Mouse (Mus musculus) heart, embryonic 14.5 days (tissue): ENCODE measurements around the gene Mylk. TPM values are rescaled to one million over a fixed set of nuclear protein-coding genes. Genes with fewer than 3 reads are reported as not detected.

Experiments
- ATAC-seq: fragments of 200-750 bp; cut with Nextera tagmentation; 2 replicates; pipeline ENCODE4 v1.8.0; 2017; ENCODE audit warnings: low read depth, moderate TSS enrichment; ENCODE audit not compliant: insufficient number of reproducible peaks, insufficient read depth, low FRiP score
- H3K27ac ChIP-seq, 2 experiments: fragments of 200-500 bp in 1 of 2; fragments of 300-500 bp in 1 of 2; sonication (generic) in 1 of 2; replicated peaks in 1 of 2; 2 replicates each; pipeline ENCODE4 v1.5.1; 2012 to 2014; ENCODE audit warnings: low read depth in 2 of 2, low read length in 2 of 2, control low read depth in 1 of 2, mild to moderate bottlenecking in 1 of 2, mixed read lengths in 1 of 2; ENCODE audit not compliant: control insufficient read depth in 1 of 2, insufficient read depth in 1 of 2
- H3K27me3 ChIP-seq: fragments of 300-500 bp; sonication (generic); 2 replicates; pipeline ENCODE4 v1.6.1; 2014; ENCODE audit warnings: mild to moderate bottlenecking, low read length, control low read depth; ENCODE audit not compliant: control insufficient read depth, insufficient read depth
- H3K36me3 ChIP-seq: fragments of 300-500 bp; sonication (generic); 2 replicates; pipeline ENCODE4 v1.6.1; 2014; ENCODE audit warnings: mild to moderate bottlenecking, control low read depth, low read length, mixed read lengths; ENCODE audit not compliant: control insufficient read depth, insufficient read depth
- H3K4me1 ChIP-seq, 2 experiments: fragments of 200-500 bp in 1 of 2; fragments of 300-500 bp in 1 of 2; sonication (generic) in 1 of 2; 2 replicates each; pipeline ENCODE4 v1.6.1; 2012 to 2014; ENCODE audit warnings: low read length in 2 of 2, control low read depth in 1 of 2, mixed read lengths in 1 of 2; ENCODE audit not compliant: control insufficient read depth in 2 of 2, insufficient read depth in 2 of 2
- H3K4me2 ChIP-seq: fragments of 300-500 bp; sonication (generic); 2 replicates; pipeline ENCODE4 v1.6.1; 2014; ENCODE audit warnings: mild to moderate bottlenecking, low read length
- H3K4me3 ChIP-seq, 2 experiments: fragments of 200-500 bp in 1 of 2; fragments of 300-500 bp in 1 of 2; sonication (generic) in 1 of 2; 2 replicates each; pipeline ENCODE4 v1.5.1; 2012 to 2014; ENCODE audit warnings: low read length in 2 of 2, mild to moderate bottlenecking in 2 of 2, control low read depth in 1 of 2, low read depth in 1 of 2, moderate library complexity in 1 of 2; ENCODE audit not compliant: control insufficient read depth in 1 of 2, insufficient read depth in 1 of 2
- H3K9ac ChIP-seq: fragments of 300-500 bp; sonication (generic); 2 replicates; pipeline ENCODE4 v1.6.1; 2014; ENCODE audit warnings: mild to moderate bottlenecking, low read length
- H3K9me3 ChIP-seq: fragments of 300-500 bp; sonication (generic); 2 replicates; pipeline ENCODE4 v1.6.1; 2016; ENCODE audit warnings: low read length, control low read depth; ENCODE audit not compliant: control insufficient read depth
- WGBS: fragments of 180-500 bp; shearing (Covaris S2); extraction: QIAGEN DNeasy Blood & Tissue Kit; methylation state at CpG from one replicate; pipeline ENCODE4 v1.1.7; 2014; 5-methylcytosine and 5-hydroxymethylcytosine counted together
- polyA plus RNA-seq: library from polyadenylated mRNA; unstranded; fragments of >200 nt; fragmentation: Nextera tagmentation; extraction: Ambion mirVana; gene quantifications from 2 replicates; pipeline ENCODE4 v1.2.1, GENCODE M21; 2014

The Mylk gene
- polyA plus RNA-seq, 1 experiment from 2014 or later: 8.5 TPM

DNA sequence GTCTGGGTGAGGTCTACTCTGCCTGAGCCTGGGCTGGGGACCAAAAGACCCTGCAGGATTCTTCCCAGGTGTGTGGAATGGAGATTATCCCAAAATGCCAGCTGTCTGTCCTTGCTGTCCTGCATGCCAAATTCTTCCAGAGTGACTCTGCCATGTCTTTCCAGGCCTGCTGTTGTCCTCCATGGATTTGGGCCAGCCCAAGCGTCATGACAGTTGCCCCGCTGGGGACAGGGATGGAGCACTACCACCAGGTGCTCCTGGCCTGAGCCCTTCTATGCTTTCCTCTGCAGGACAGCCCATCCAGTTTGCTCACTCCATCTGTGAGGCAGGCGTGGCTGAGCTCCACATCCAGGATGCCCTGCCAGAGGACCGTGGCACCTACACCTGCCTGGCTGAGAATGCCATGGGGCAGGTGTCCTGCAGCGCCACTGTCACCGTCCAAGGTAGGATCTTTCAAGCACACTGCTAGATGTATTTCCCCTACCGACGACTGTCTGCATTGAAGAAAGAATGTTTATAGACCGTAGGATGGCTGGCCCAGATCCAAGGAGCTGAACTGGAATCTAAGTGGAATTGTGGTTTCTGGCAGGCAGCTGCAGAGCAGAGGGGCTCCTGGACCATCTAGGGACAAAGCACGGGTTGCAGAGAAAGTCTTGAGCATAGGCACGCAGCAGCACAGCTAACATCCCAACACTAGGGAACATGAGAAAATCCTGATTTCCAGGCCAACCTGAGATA lies 154.2 kb downstream of the Mylk start:
- H3K4me3 ChIP-seq: no peak overlapping the region
- no peaks in the 10 kb centered on the region for H3K36me3 ChIP-seq
- H3K9ac ChIP-seq: no peak overlapping the region
- WGBS: 58% methylated on average over 11 of the region's 11 CpGs
- H3K4me1 ChIP-seq: peaks cover 18% of the 10 kb centered on the region in 2 experiments
- H3K27ac ChIP-seq: no peak overlapping the region
- no peaks in the 10 kb centered on the region for H3K27me3 ChIP-seq
- no peak for ATAC-seq
- H3K4me2 ChIP-seq: no peak overlapping the region
- no peaks in the 10 kb centered on the region for H3K9me3 ChIP-seq

DNA sequence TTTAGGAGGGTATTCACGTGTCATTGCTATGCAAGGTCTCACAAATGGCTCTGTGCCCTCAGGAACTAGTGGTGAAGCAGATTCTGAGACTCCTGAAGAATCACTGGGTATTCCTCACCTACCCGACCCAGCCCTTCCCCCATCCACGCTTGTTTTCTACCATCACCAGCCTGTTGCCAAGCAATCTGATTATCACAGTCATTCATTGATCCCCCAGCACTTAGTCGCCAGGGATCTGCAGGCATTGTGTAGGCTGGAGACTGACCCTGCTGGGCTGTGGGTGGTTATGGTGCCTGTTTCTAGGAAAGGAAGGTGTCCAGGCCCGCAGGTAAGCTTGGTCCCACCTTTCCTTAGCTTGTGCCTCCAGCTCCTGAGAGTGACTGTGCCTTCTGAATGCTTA lies 155.0 kb downstream of the Mylk start:
- Histone ChIP-seq H3K36me3 (no peaks in the 10 kb centered on the region), H3K27ac (no peak overlapping the region), H3K4me2 (no peak overlapping the region), H3K9me3 (no peaks in the 10 kb centered on the region), H3K27me3 (no peaks in the 10 kb centered on the region), H3K4me3 (no peak overlapping the region), H3K4me1 (peaks cover 18% of the 10 kb centered on the region in 2 experiments), H3K9ac (no peak overlapping the region; the same call in 1 of the 2 replicates)
- 56% methylated on average over 5 of the region's 5 CpGs for WGBS
- no peak for ATAC-seq

DNA sequence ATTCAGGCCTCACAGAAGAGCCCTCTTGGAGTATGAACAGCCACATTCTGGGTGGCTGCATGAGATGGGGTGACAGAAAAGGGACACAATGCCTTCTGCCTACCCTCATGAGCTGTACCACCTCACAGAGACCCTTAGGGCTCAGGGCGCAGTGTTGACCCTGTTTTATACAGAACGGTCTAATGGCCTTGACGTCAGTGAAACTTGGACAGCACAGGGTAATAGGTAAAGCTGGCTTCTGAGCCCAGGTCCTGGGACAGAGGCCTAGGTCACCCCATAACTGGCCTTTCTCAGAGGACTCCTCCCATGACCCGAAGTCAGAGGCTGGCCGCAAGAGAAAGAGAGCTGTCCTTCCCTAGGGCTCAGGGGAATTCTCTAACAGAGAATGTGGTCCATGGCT lies 155.5 kb downstream of the Mylk start:
- Histone ChIP-seq H3K4me3 (no peak overlapping the region), H3K4me1 (peaks cover 18% of the 10 kb centered on the region in 2 experiments), H3K9me3 (no peaks in the 10 kb centered on the region), H3K27ac (no peak overlapping the region), H3K36me3 (no peaks in the 10 kb centered on the region), H3K9ac (no peak overlapping the region), H3K4me2 (no peak overlapping the region), H3K27me3 (no peaks in the 10 kb centered on the region)
- ATAC-seq: no peak; the same call in 1 of the 2 replicates
- 84% methylated on average over 5 of the region's 5 CpGs for WGBS

- no peak overlapping the region for H3K27ac ChIP-seq
- no peak overlapping the region for H3K4me2 ChIP-seq
- no peaks in the 10 kb centered on the region for H3K9me3 ChIP-seq
- no peaks in the 10 kb centered on the region for H3K27me3 ChIP-seq
- no peak overlapping the region for H3K9ac ChIP-seq
- ATAC-seq: no peak
- no peaks in the 10 kb centered on the region for H3K36me3 ChIP-seq
- no peak overlapping the region for H3K4me3 ChIP-seq
- H3K4me1 ChIP-seq: peaks cover 18% of the 10 kb centered on the region in 2 experiments
- 26% methylated on average over 2 of the region's 2 CpGs for WGBS
Observed at GRCm38 (mm10) chr16:34901031-34901430, 156.0 kb downstream of the Mylk start.

- Histone ChIP-seq H3K4me2 (no peak overlapping the region), H3K4me3 (no peak overlapping the region), H3K27me3 (no peaks in the 10 kb centered on the region), H3K9ac (no peak overlapping the region), H3K36me3 (no peaks in the 10 kb centered on the region), H3K4me1 (peaks cover 18% of the 10 kb centered on the region in 2 experiments), H3K9me3 (no peaks in the 10 kb centered on the region), H3K27ac (peak overlapping the region in 1 of 2 experiments; percentile 29; a peak in 2 of 4 replicates)
- 0 out of 2 replicates have a peak, but pooled peaks have one; percentile 20 for ATAC-seq
- 62% methylated on average over 7 of the region's 7 CpGs for WGBS
Observed at GRCm38 (mm10) chr16:34901611-34902293, 156.7 kb downstream of the Mylk start.

GRCm38 (mm10) chr16:34902294-34902680 lies 157.3 kb downstream of the Mylk start:
- Histone ChIP-seq H3K4me2 (no peak overlapping the region), H3K9ac (no peak overlapping the region), H3K9me3 (no peaks in the 10 kb centered on the region), H3K27me3 (no peaks in the 10 kb centered on the region), H3K27ac (peak overlapping the region in 1 of 2 experiments; percentile 29; a peak in 1 of 4 replicates), H3K4me1 (peaks cover 18 to 19% of the 10 kb centered on the region in 2 experiments), H3K4me3 (no peak overlapping the region), H3K36me3 (no peaks in the 10 kb centered on the region)
- 16% methylated on average over 9 of the region's 9 CpGs for WGBS
- no peak for ATAC-seq

- WGBS: 78% methylated on average over 8 of the region's 8 CpGs
- Histone ChIP-seq H3K4me2 (no peak overlapping the region), H3K27ac (no peak overlapping the region), H3K27me3 (no peaks in the 10 kb centered on the region), H3K4me1 (peaks cover 20 to 22% of the 10 kb centered on the region in 2 experiments), H3K9me3 (no peaks in the 10 kb centered on the region), H3K4me3 (no peak overlapping the region), H3K9ac (no peak overlapping the region), H3K36me3 (no peaks in the 10 kb centered on the region)
- ATAC-seq: no peak
Observed at GRCm38 (mm10) chr16:34902761-34903160, 157.8 kb downstream of the Mylk start.
